Mouse (Mus musculus): ENCODE measurements at regions not wholly inside any gene's neighbourhood (a gene's known extent, or its start where the extent isn't known, plus 50 kb on each side); places are given as distances from the start of the nearest gene placed in this dataset.

- DNase-seq (ENCODE audit: low spot score): no peak
Measured at GRCm38 (mm10) chr9:71420064-71420463, 65.7 kb downstream of the Polr2m start.

GRCm38 (mm10) chr9:71418531-71418930 is 67.2 kb downstream of the Polr2m start:
- no peak for DNase-seq (ENCODE audit: low spot score)

- DNase-seq (ENCODE audit: low spot score): no peak
Measured at GRCm38 (mm10) chr9:71417248-71417647, 68.5 kb downstream of the Polr2m start.

- DNase-seq (ENCODE audit: low spot score): no peak
Measured at GRCm38 (mm10) chr9:71411171-71411570, 74.6 kb downstream of the Polr2m start.

GRCm38 (mm10) chr9:71409925-71410324 is 75.8 kb downstream of the Polr2m start:
- no peak for DNase-seq (ENCODE audit: low spot score)

GRCm38 (mm10) chr9:71408946-71409345 is 76.8 kb downstream of the Polr2m start:
- no peak for DNase-seq (ENCODE audit: low spot score)

GRCm38 (mm10) chr9:71404396-71405135 is 81.2 kb downstream of the Polr2m start:
- no peak for DNase-seq (ENCODE audit: low spot score)

- no peak for DNase-seq (ENCODE audit: low spot score)
Measured at GRCm38 (mm10) chr9:71401667-71402066, 84.1 kb downstream of the Polr2m start.

- DNase-seq (ENCODE audit: low spot score): no peak
Measured at GRCm38 (mm10) chr9:71399346-71399745, 86.4 kb downstream of the Polr2m start.

GRCm38 (mm10) chr9:71396784-71397183 is 89.0 kb downstream of the Polr2m start:
- no peak for DNase-seq (ENCODE audit: low spot score)

GRCm38 (mm10) chr9:71390221-71390620 is 95.5 kb downstream of the Polr2m start:
- DNase-seq (ENCODE audit: low spot score): no peak

- no peak for DNase-seq (ENCODE audit: low spot score)
Measured at GRCm38 (mm10) chr9:71387426-71387825, 98.3 kb downstream of the Polr2m start.

- no peak for DNase-seq (ENCODE audit: low spot score)
Measured at GRCm38 (mm10) chr9:71383901-71384300, 101.8 kb downstream of the Polr2m start.

GRCm38 (mm10) chr9:71379731-71380250 is 105.9 kb downstream of the Polr2m start:
- no peak for DNase-seq (ENCODE audit: low spot score)

GRCm38 (mm10) chr9:71369760-71370159 is 116.0 kb downstream of the Polr2m start:
- no peak for DNase-seq (ENCODE audit: low spot score)

- no peak for DNase-seq (ENCODE audit: low spot score)
Measured at GRCm38 (mm10) chr9:71369202-71369601, 116.5 kb downstream of the Polr2m start.

- DNase-seq (ENCODE audit: low spot score): no peak
Measured at GRCm38 (mm10) chr9:71366573-71366972, 119.2 kb downstream of the Polr2m start.

- DNase-seq (ENCODE audit: low spot score): no peak
Measured at GRCm38 (mm10) chr9:71365177-71365738, 120.5 kb downstream of the Polr2m start.

- no peak for DNase-seq (ENCODE audit: low spot score)
Measured at GRCm38 (mm10) chr9:71364047-71364665, 121.6 kb downstream of the Polr2m start.

GRCm38 (mm10) chr9:71362401-71362800 is 123.3 kb downstream of the Polr2m start:
- no peak for DNase-seq (ENCODE audit: low spot score)

- DNase-seq (ENCODE audit: low spot score): no peak
Measured at GRCm38 (mm10) chr9:71361961-71362360, 123.8 kb downstream of the Polr2m start.

- no peak for DNase-seq (ENCODE audit: low spot score)
Measured at GRCm38 (mm10) chr9:71361311-71361710, 124.4 kb downstream of the Polr2m start.

GRCm38 (mm10) chr9:71360676-71361075 is 125.1 kb downstream of the Polr2m start:
- no peak for DNase-seq (ENCODE audit: low spot score)

Data from adipocyte (in vitro differentiated cells).